Comparison of ENCODE assay signal across 8 mouse cellular contexts in the genomic region with DNA sequence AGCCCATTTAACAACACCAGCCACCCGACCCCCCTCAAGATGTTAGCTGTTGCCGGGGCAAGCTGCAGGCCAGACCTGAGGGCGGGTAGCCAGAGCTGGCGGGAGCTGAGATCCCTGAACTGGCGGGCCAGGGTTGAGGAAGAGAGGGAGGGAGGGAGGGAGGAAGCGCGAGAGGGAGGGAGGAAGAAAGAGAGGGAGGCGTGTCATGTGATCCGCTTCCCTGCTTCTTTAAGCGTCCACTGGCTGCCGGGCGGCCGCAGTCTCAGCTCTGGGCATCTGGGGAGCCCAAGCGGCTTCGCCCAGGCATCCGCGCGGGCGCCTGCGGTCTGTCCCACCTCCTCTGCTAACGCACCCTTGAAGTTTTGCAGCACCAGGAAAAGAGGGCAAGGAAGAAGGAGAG. TPM values are rescaled to one million over a fixed set of nuclear protein-coding genes. Genes with fewer than 3 reads are reported as not detected.
DNase-seq lines count a peak whose midpoint lies in the region; ATAC-seq and TF ChIP-seq lines count a peak whose summit lies in the region.

TSS of gene Wls (plus strand) at position 192 of the 400 bp plus-strand sequence.

- ATAC-seq in forebrain, embryonic 11.5 days (replicated peaks; ENCODE audit: low FRiP score), result peak; percentile 89
- peak; percentile 92 for ATAC-seq in heart, embryonic 15.5 days (replicated peaks; ENCODE audit: insufficient number of reproducible peaks, insufficient read depth, low FRiP score, low read depth)
- ATAC-seq in liver, embryonic 13.5 days (ENCODE audit: low read depth), result peak; percentile 83

- H3K9me3 ChIP-seq in forebrain, embryonic 11.5 days (ENCODE audit: control insufficient read depth, low read length), result no peaks in the 10 kb centered on the region
- no peaks in the 10 kb centered on the region for H3K9me3 ChIP-seq in heart, embryonic 15.5 days (replicated peaks)
- H3K9me3 ChIP-seq in liver, embryonic 13.5 days (replicated peaks), result no peaks in the 10 kb centered on the region

- peak; percentile 38 for DNase-seq in CD4-positive helper T cell, adult 2 months (ENCODE audit: low read depth, low spot score)
- DNase-seq in brain, embryonic 14.5 days (ENCODE audit: low read depth), result peak; percentile 88
- DNase-seq in forebrain, embryonic 11.5 days (ENCODE audit: low spot score), result peak; percentile 82
- peak; percentile 87 for DNase-seq in kidney, postnatal 10 days
- peak; percentile 33 for DNase-seq in liver, embryonic 13.5 days
- DNase-seq in natural killer cell, adult 2 months (ENCODE audit: low spot score in 2 of 2), result peak; percentile 3 to 11
- peak; percentile 51 for DNase-seq in telencephalon, adult 2 months (ENCODE audit: low read depth, low spot score)

- peak within 1 kb of the TSS; percentile 51 for H3K4me3 ChIP-seq in forebrain, embryonic 11.5 days (ENCODE audit: low read depth, low read length)
- peak within 1 kb of the TSS; percentile 87 for H3K4me3 ChIP-seq in heart, embryonic 15.5 days
- H3K4me3 ChIP-seq in liver, embryonic 13.5 days (replicated peaks), result peak within 1 kb of the TSS; percentile 62

- peak within 1 kb of the TSS; percentile 83 for H3K4me2 ChIP-seq in forebrain, embryonic 11.5 days (ENCODE audit: low read depth, low read length, severe bottlenecking)
- H3K4me2 ChIP-seq in heart, embryonic 15.5 days, result peak within 1 kb of the TSS; percentile 72
- peak within 1 kb of the TSS; percentile 75 for H3K4me2 ChIP-seq in liver, embryonic 13.5 days

- H3K36me3 ChIP-seq in forebrain, embryonic 11.5 days (ENCODE audit: control insufficient read depth, insufficient read depth, low read length), result no peaks in the 10 kb centered on the region
- no peaks in the 10 kb centered on the region for H3K36me3 ChIP-seq in heart, embryonic 15.5 days
- H3K36me3 ChIP-seq in liver, embryonic 13.5 days, result no peaks in the 10 kb centered on the region

- H3K27ac ChIP-seq in forebrain, embryonic 11.5 days (ENCODE audit: low read depth, low read length), result peak within 1 kb of the TSS; percentile 68
- H3K27ac ChIP-seq in heart, embryonic 15.5 days, result peak within 1 kb of the TSS; percentile 96
- H3K27ac ChIP-seq in liver, embryonic 13.5 days, result no peak within 1 kb of the TSS

- H3K27me3 ChIP-seq in forebrain, embryonic 11.5 days (ENCODE audit: control insufficient read depth, insufficient read depth, low read length), result peaks cover 16% of the 10 kb centered on the region
- no peaks in the 10 kb centered on the region for H3K27me3 ChIP-seq in heart, embryonic 15.5 days
- no peaks in the 10 kb centered on the region for H3K27me3 ChIP-seq in liver, embryonic 13.5 days

- peaks cover 6% of the 10 kb centered on the region; the same call in 1 of the 2 replicates for H3K4me1 ChIP-seq in forebrain, embryonic 11.5 days (replicated peaks; ENCODE audit: control insufficient read depth, insufficient read depth, low read length)
- peaks cover 8% of the 10 kb centered on the region for H3K4me1 ChIP-seq in heart, embryonic 15.5 days (replicated peaks)
- peaks cover 6% of the 10 kb centered on the region; the same call in 1 of the 2 replicates for H3K4me1 ChIP-seq in liver, embryonic 13.5 days (replicated peaks)

- peak within 1 kb of the TSS; percentile 70 for H3K9ac ChIP-seq in forebrain, embryonic 11.5 days (ENCODE audit: low read length)
- peak within 1 kb of the TSS; percentile 86 for H3K9ac ChIP-seq in heart, embryonic 15.5 days
- H3K9ac ChIP-seq in liver, embryonic 13.5 days, result peak within 1 kb of the TSS; percentile 63

- 0 out of 2 replicates have a peak, but pooled peaks have one; percentile 25 for TF ChIP-seq POLR2A in brain, embryonic 14.5 days (IDR thresholded peaks at IDR 0.05; ENCODE audit: borderline replicate concordance, extremely low read depth, insufficient read depth, insufficient read length, poor library complexity, severe bottlenecking)

- TF ChIP-seq CTCF in brain, embryonic 14.5 days (IDR thresholded peaks at IDR 0.05; ENCODE audit: borderline replicate concordance, extremely low read depth, insufficient read depth, insufficient read length), result no peak

- WGBS in forebrain, embryonic 11.5 days, result 0% methylated on average over 21 of the region's 21 CpGs
- 0% methylated on average over 19 of the region's 21 CpGs for WGBS in heart, embryonic 15.5 days
- WGBS in liver, embryonic 13.5 days (ENCODE audit: insufficient replicate concordance), result 1% methylated on average over 19 of the region's 21 CpGs

RNA-seq across cellular contexts. Expression of gene Wls, which starts in this region (rescaled TPM):
- 37.4 and 56.1 TPM in 2 replicates for polyA plus RNA-seq in brain, embryonic 14.5 days (2012; rRNA removed)
- polyA plus RNA-seq in forebrain, embryonic 11.5 days (2014; fragmentation: Nextera tagmentation; extraction: Ambion mirVana), result 120 and 127 TPM in 2 replicates
- 124 and 126 TPM in 2 replicates for polyA plus RNA-seq in heart, embryonic 15.5 days (2015; fragmentation: Nextera tagmentation; extraction: Ambion mirVana)
- polyA plus RNA-seq in liver, embryonic 13.5 days (2015; fragmentation: Nextera tagmentation; extraction: Ambion mirVana), result 9.3 and 10.2 TPM in 2 replicates

Comparison
In these comparisons a context has a peak if more than half of its experiments do, and no peak if none do; other contexts are left out.
1. DNase-seq: peak in every context shown above with its lines; median percentile 88 in brain, embryonic 14.5 days; 87 in kidney, postnatal 10 days; 82 in forebrain, embryonic 11.5 days; 51 in telencephalon, adult 2 months; 38 in CD4-positive helper T cell, adult 2 months; 33 in liver, embryonic 13.5 days; 7 in natural killer cell, adult 2 months.